Mouse (Mus musculus) liver, postnatal 0 days (tissue): ENCODE results near the gene Twnk. TPM values are rescaled to one million over a fixed set of nuclear protein-coding genes. Genes with fewer than 3 reads are reported as not detected.
A peak's percentile ranks its signal among the peaks of the same experiment; 100 is the strongest.
"Not testable (repeated sequence)": the region's sequence is repeated elsewhere in the genome, so short reads cannot be mapped to it uniquely, and the experiment has no call there.

Experiments
- ATAC-seq: fragments of 200-750 bp; cut with Nextera tagmentation; 2 replicates; pipeline ENCODE4 v1.8.0; 2017; ENCODE audit warnings: mild to moderate bottlenecking, moderate library complexity
- DNase-seq: peaks from one replicate; pipeline ENCODE4 v3.0.0-alpha.2; 2016
- H3K27ac ChIP-seq: fragments of 300-500 bp; sonication (generic); 2 replicates; pipeline ENCODE4 v1.5.1; 2014; ENCODE audit warnings: antibody characterized with exemption, moderate library complexity, mild to moderate bottlenecking, low read depth
- H3K27me3 ChIP-seq: fragments of 300-500 bp; sonication (generic); 2 replicates; pipeline ENCODE4 v1.6.1; 2014; ENCODE audit warnings: low read length, control low read depth, mixed read lengths; ENCODE audit not compliant: insufficient read depth
- H3K36me3 ChIP-seq: fragments of 300-500 bp; sonication (generic); replicated peaks from 2 replicates; pipeline ENCODE4 v1.6.1; 2014; ENCODE audit warnings: mild to moderate bottlenecking, control low read depth, low read length, moderate library complexity, mixed read lengths; ENCODE audit not compliant: insufficient read depth
- H3K4me1 ChIP-seq: fragments of 300-500 bp; sonication (generic); 2 replicates; pipeline ENCODE4 v1.6.1; 2014; ENCODE audit warnings: antibody characterized with exemption, mild to moderate bottlenecking, control low read depth; ENCODE audit not compliant: insufficient read depth
- H3K4me2 ChIP-seq: fragments of 300-500 bp; sonication (generic); 2 replicates; pipeline ENCODE4 v1.6.1; 2014; ENCODE audit warnings: low read depth, mild to moderate bottlenecking, low read length, moderate library complexity, mixed read lengths
- H3K4me3 ChIP-seq: fragments of 300-500 bp; sonication (generic); 2 replicates; pipeline ENCODE4 v1.5.1; 2014; ENCODE audit warnings: low read depth, low read length
- H3K9ac ChIP-seq: fragments of 300-500 bp; sonication (generic); replicated peaks from 2 replicates; pipeline ENCODE4 v1.6.1; 2014; ENCODE audit warnings: mild to moderate bottlenecking, moderate library complexity
- H3K9me3 ChIP-seq: fragments of 300-500 bp; sonication (generic); 2 replicates; pipeline ENCODE4 v1.6.1; 2016; ENCODE audit warnings: mild to moderate bottlenecking, control low read depth, low read length, mixed read lengths
- CTCF ChIP-seq: sonication (generic); IDR thresholded peaks from 2 replicates; pipeline ENCODE4 v1.5.1; 2016; ENCODE audit warnings: antibody characterized with exemption, low read depth
- EP300 ChIP-seq: IDR thresholded peaks from 2 replicates; pipeline ENCODE4 v1.6.1; 2016; ENCODE audit warnings: antibody characterized with exemption, low read depth, mild to moderate bottlenecking
- WGBS: fragments of 180-500 bp; shearing (Covaris S2); extraction: QIAGEN DNeasy Blood & Tissue Kit; methylation state at CpG from one replicate; pipeline ENCODE4 v1.1.7; 2014; ENCODE audit not compliant: insufficient replicate concordance; 5-methylcytosine and 5-hydroxymethylcytosine counted together
- polyA plus RNA-seq: library from polyadenylated mRNA; unstranded; fragments of >200 nt; fragmentation: Nextera tagmentation; extraction: Ambion mirVana; gene quantifications from 2 replicates; pipeline ENCODE4 v1.2.1, GENCODE M21; 2015

Gene Twnk
- polyA plus RNA-seq, 1 experiment from 2014 or later: 10.6 TPM

DNA sequence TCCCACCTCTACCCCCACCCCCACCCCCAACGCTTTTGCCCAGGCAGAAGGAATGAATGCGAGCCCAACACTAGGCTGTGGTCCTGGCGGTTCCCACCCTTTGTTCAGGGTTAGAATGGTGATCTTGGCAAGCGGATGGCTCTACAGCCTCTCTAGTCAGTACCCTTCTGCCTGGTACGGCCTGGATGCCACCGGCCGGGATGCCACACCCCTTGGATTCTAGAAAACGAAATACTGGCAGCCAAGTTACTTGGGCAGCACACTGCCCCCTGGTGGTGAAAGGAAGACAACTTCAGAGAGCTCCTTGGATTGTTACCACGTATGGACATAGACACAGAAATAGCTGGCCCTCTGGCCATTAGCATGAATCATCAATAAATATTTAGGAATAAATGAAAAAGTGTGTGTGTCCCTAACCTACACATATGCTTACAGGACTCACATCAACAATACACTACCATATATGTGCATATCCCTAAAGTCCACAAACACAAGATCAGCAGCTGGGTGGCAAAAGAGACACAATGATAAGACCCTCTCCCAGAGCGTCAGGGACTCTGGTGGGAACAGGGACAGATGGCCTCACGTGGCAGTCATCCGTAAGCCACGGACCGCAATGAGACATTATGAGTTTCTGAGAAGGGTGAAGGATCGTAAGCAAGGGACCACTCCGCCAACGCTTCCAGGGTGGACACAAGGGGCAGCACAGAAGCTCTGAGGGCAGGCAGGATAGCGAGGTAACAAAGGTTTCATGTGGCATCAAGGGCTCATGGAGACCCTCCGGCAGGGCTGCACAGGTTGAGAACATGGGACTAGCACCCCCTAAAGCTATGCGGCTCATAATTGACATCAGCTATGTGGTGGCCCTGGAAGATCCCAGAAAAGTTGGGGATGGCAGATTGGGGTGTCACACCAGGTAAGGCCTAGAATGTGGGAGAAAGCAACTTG, 25.6 kb downstream of the Twnk start:
- Histone ChIP-seq H3K4me3 (peak overlapping the region; percentile 9; the same call in 1 of the 2 replicates), H3K9ac (no peak overlapping the region), H3K4me2 (peak overlapping the region; percentile 62), H3K36me3 (no peaks in the 10 kb centered on the region), H3K27ac (no peak overlapping the region), H3K9me3 (no peaks in the 10 kb centered on the region), H3K27me3 (no peaks in the 10 kb centered on the region), H3K4me1 (peaks cover 6% of the 10 kb centered on the region; the same call in 1 of the 2 replicates)
- peak; percentile 75 for DNase-seq
- peak; percentile 18; the same call in 1 of the 2 replicates for ATAC-seq
- WGBS: 41% methylated on average over 20 of the region's 20 CpGs
- peak; percentile 92 for TF ChIP-seq CTCF
- no peak for TF ChIP-seq EP300

DNA sequence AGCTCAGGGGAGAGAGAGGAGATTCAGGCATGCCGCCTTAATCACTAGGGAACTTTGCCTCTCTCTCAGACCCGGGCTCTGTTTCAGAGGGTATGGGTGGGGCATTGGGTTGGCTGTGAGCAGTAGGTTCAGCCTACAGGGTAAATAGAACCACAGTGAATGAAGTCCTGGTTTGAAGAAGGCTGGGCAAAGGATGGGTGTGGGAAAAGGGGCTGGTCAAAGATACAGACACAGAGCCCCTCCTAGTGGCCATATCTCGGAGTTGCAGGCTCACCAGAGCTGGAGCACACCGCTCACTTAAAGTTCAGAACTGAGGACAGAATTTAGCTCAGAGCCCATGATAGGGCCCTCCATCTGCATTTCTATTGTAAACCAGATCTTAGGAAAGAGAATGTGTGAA, 26.3 kb downstream of the Twnk start:
- peak; percentile 87 for TF ChIP-seq CTCF
- TF ChIP-seq EP300: no peak
- no peak overlapping the region for H3K9ac ChIP-seq
- no peak overlapping the region for H3K4me2 ChIP-seq
- no peak overlapping the region for H3K4me3 ChIP-seq
- no peaks in the 10 kb centered on the region for H3K9me3 ChIP-seq
- peaks cover 6% of the 10 kb centered on the region; the same call in 1 of the 2 replicates for H3K4me1 ChIP-seq
- no peak overlapping the region for H3K27ac ChIP-seq
- ATAC-seq (peak; percentile 67), DNase-seq (peak; percentile 82)
- H3K36me3 ChIP-seq: no peaks in the 10 kb centered on the region
- WGBS: 23% methylated on average over 4 of the region's 4 CpGs
- H3K27me3 ChIP-seq: no peaks in the 10 kb centered on the region

DNA sequence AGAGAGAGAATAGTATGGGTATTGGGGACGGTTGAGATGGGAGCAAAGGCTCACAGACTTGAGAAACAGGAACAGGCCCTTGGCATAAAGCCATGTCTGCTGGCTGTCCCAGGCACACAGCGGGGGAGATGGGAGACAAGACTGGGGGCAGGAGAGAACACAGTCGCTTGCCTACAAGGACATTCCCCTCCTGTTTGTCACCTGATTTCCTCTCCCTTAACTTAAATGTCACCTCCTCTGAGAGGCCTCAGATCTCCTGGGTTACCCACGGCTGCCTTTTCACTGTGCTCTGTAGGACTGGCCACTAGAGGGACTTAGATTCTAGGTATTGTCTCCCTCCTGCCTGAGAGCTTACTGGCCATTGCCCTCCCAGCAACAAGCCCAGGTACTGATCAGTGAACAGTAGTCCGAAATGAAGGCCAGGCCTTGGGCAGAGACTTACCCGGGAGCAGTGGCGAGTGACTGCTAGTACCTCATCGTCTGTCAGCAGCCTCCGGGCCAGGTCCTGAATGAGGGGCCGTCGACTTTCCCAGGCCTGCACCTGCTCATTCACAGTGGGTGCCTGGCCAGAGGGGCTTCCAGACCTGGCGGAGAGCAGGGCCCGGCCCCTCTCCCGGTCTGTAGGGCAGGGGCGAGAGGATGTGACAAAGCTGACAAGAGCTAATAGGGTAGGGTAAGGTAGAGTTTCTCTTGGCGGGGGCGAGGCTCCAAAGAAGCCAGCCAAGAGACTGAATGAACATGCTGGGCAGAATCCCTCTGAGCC, 27.3 kb downstream of the Twnk start:
- ATAC-seq: no peak
- Histone ChIP-seq H3K9ac (no peak overlapping the region), H3K4me1 (peaks cover 6% of the 10 kb centered on the region; the same call in 1 of the 2 replicates), H3K4me3 (no peak overlapping the region), H3K9me3 (no peaks in the 10 kb centered on the region), H3K27ac (no peak overlapping the region), H3K36me3 (no peaks in the 10 kb centered on the region), H3K27me3 (no peaks in the 10 kb centered on the region), H3K4me2 (no peak overlapping the region)
- 58% methylated on average over 17 of the region's 17 CpGs for WGBS
- no peak for DNase-seq
- TF ChIP-seq EP300 (no peak), CTCF (peak; percentile 54)

DNA sequence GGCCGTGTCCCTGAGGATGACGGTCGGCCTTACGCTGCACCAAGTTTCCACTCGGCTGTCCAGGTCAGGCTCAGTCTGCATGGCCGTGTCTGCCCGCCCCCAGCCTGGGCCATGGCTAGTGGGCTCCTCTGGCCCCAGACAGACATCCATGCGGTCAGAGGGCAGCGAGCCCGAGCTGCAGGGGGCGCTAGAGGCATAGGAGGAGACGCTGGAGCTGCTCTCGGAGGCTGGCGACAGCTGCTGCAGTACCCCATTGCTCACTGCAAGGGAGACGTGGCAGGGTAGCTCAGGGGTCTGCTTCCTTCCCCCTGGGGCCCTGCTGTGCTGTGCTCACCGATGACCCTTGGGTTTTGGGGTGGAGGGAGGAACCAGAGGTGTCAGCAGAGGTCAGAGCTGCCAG, 31.4 kb downstream of the Twnk start:
- 37% methylated on average over 15 of the region's 16 CpGs for WGBS
- Histone ChIP-seq H3K27me3 (peaks cover 19% of the 10 kb centered on the region), H3K9me3 (no peaks in the 10 kb centered on the region), H3K27ac (no peak overlapping the region), H3K36me3 (no peaks in the 10 kb centered on the region), H3K9ac (no peak overlapping the region), H3K4me3 (no peak overlapping the region), H3K4me1 (no peaks in the 10 kb centered on the region), H3K4me2 (no peak overlapping the region)
- peak; percentile 75 for TF ChIP-seq CTCF
- no peak for TF ChIP-seq EP300
- DNase-seq: peak; percentile 80
- ATAC-seq: peak; percentile 58

DNA sequence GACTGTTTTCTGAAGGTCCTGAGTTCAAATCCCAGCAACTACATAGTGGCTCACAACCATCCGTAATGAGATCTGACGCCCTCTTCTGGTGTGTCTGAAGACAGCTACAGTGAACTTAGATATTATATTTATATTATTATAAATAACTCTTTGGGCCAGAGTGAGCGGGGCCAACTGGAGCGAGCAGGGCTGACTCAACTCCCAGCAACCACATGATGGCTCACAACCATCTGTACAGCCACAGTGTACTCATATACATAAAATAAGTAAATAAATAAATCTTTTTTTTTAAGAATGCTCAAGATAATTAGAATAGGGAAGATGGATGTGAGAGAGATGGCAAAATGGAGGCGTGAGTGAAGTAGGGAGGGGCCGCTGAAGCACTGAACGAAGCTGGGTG, 32.7 kb downstream of the Twnk start:
- ATAC-seq, H3K9ac ChIP-seq, H3K4me1 ChIP-seq, H3K27ac ChIP-seq, DNase-seq, H3K4me2 ChIP-seq, H3K36me3 ChIP-seq, H3K4me3 ChIP-seq, H3K9me3 ChIP-seq: not testable (repeated sequence)
- peaks cover 26% of the 10 kb centered on the region for H3K27me3 ChIP-seq
- WGBS: 85% methylated on average over 7 of the region's 7 CpGs

DNA sequence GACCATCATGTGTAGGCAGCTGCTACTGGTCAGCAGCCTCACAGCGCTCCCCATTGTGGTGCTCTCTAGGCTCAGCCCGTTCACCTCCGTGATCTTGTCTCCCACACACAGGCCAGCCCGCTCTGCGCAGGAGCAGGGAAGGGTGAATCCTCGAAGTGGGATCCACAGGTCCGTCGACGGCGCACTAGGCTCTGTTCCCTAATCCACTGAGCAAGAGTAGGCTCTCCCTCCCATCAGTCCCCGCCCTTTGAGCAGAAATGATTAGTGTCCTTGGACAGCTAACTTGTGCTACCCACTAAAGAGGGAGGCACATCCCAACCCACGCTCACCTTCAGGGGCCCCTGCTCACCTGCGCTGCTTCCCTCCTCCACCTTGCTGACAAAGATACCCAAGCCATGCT, 34.8 kb downstream of the Twnk start:
- H3K36me3 ChIP-seq: no peaks in the 10 kb centered on the region
- no peak for TF ChIP-seq EP300
- TF ChIP-seq CTCF: no peak
- no peaks in the 10 kb centered on the region for H3K9me3 ChIP-seq
- no peak overlapping the region for H3K4me2 ChIP-seq
- peaks cover 39% of the 10 kb centered on the region for H3K27me3 ChIP-seq
- H3K4me1 ChIP-seq: peaks cover 2% of the 10 kb centered on the region; the same call in 1 of the 2 replicates
- H3K9ac ChIP-seq: no peak overlapping the region
- no peak for ATAC-seq
- WGBS: 45% methylated on average over 13 of the region's 13 CpGs
- H3K27ac ChIP-seq: no peak overlapping the region
- H3K4me3 ChIP-seq: no peak overlapping the region
- DNase-seq: no peak
